Mouse (Mus musculus) kidney, embryonic 15.5 days (tissue): Measurements from ENCODE around the gene Asah2. TPM values are rescaled to one million over a fixed set of nuclear protein-coding genes. Genes with fewer than 3 reads are reported as not detected.

Experiments used
- ATAC-seq: fragments of 200-750 bp; cut with Nextera tagmentation; replicated peaks from 2 replicates; pipeline ENCODE4 v1.8.0; 2017; ENCODE audit warnings: moderate TSS enrichment; ENCODE audit not compliant: low FRiP score
- H3K27ac ChIP-seq: fragments of 300-500 bp; sonication (generic); 2 replicates; pipeline ENCODE4 v1.5.1; 2015; ENCODE audit warnings: mild to moderate bottlenecking, inconsistent platforms
- H3K27me3 ChIP-seq: fragments of 300-500 bp; sonication (generic); 2 replicates; pipeline ENCODE4 v1.6.1; 2015; ENCODE audit warnings: inconsistent platforms
- H3K36me3 ChIP-seq: fragments of 300-500 bp; sonication (generic); 2 replicates; pipeline ENCODE4 v1.6.1; 2015; ENCODE audit warnings: inconsistent platforms
- H3K4me1 ChIP-seq: fragments of 300-500 bp; sonication (generic); 2 replicates; pipeline ENCODE4 v1.6.1; 2015; ENCODE audit warnings: inconsistent platforms
- H3K4me2 ChIP-seq: fragments of 300-500 bp; sonication (generic); 2 replicates; pipeline ENCODE4 v1.6.1; 2015; ENCODE audit warnings: moderate library complexity, mild to moderate bottlenecking, inconsistent platforms
- H3K4me3 ChIP-seq: fragments of 300-500 bp; sonication (generic); replicated peaks from 2 replicates; pipeline ENCODE4 v1.5.1; 2015; ENCODE audit warnings: mild to moderate bottlenecking, inconsistent platforms
- H3K9ac ChIP-seq: fragments of 300-500 bp; sonication (generic); 2 replicates; pipeline ENCODE4 v1.6.1; 2015; ENCODE audit warnings: mild to moderate bottlenecking, inconsistent platforms
- H3K9me3 ChIP-seq: fragments of 300-500 bp; sonication (generic); replicated peaks from 2 replicates; pipeline ENCODE4 v1.6.1; 2016; ENCODE audit warnings: inconsistent platforms
- WGBS: fragments of 180-500 bp; shearing (Covaris S2); methylation state at CpG from one replicate; pipeline ENCODE4 v1.1.7; 2015; ENCODE audit warnings: mixed read lengths; 5-methylcytosine and 5-hydroxymethylcytosine counted together
- polyA plus RNA-seq: library from polyadenylated mRNA; unstranded; fragments of >200 nt; fragmentation: Nextera tagmentation; extraction: Ambion mirVana; gene quantifications from 2 replicates; pipeline ENCODE4 v1.2.1, GENCODE M21; 2015

The Asah2 gene
- polyA plus RNA-seq, 1 experiment from 2014 or later = 1.9 TPM

DNA sequence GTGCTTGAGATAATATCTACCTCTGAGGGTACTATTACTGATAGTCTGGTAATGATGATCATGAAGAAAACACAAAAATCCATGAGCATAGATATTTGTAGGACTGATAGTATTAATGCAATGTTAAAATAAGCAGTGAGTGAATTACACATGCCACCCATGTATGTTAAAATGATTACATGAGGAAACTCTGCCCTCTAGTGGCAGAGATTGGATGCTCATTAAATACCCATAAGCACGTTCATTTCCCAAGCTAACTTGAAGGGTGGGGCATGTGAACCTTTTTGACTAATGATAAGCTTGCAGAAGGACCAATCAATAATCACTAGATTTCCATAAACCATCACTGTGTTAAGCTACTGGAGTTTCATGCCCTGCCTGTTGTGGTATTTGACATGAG, 77.6 kb downstream of the Asah2 start:
- H3K9ac ChIP-seq = no peak overlapping the region
- H3K4me3 ChIP-seq = no peak overlapping the region
- H3K4me1 ChIP-seq = no peaks in the 10 kb centered on the region
- H3K4me2 ChIP-seq = no peak overlapping the region
- no peaks in the 10 kb centered on the region for H3K27me3 ChIP-seq
- ATAC-seq = no peak
- no peaks in the 10 kb centered on the region for H3K9me3 ChIP-seq
- 3% methylated on average over 1 of the region's 1 CpGs for WGBS
- H3K27ac ChIP-seq = no peak overlapping the region
- no peaks in the 10 kb centered on the region for H3K36me3 ChIP-seq

GRCm38 (mm10) chr19:32025443-32025842, 82.6 kb downstream of the Asah2 start:
- H3K27ac ChIP-seq = no peak overlapping the region
- no peak overlapping the region for H3K9ac ChIP-seq
- no peaks in the 10 kb centered on the region for H3K4me1 ChIP-seq
- no peaks in the 10 kb centered on the region for H3K36me3 ChIP-seq
- H3K4me2 ChIP-seq = no peak overlapping the region
- ATAC-seq = no peak
- H3K27me3 ChIP-seq = no peaks in the 10 kb centered on the region
- WGBS = 88% methylated on average over 3 of the region's 3 CpGs
- no peak overlapping the region for H3K4me3 ChIP-seq
- H3K9me3 ChIP-seq = no peaks in the 10 kb centered on the region

DNA sequence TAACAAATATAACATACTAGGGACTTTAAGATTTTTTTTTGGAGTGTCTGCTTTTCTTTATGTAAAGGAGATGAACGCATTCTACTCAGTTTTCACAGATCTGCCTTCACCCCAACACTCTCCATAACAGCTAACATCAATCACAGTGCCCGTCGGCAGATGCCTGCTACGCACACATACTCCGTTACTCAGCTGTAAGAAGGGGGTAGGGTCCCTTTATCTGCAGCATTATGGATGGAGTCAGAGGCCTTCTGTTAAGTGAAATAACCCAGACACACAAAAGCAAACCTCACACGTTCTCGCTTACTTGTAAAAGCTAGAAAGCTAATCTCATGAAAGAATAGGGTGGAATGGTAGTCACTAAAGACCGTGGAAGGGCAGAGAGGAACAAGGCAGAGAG, 88.3 kb downstream of the Asah2 start:
- no peak overlapping the region for H3K27ac ChIP-seq
- no peak for ATAC-seq
- no peak overlapping the region for H3K9ac ChIP-seq
- H3K27me3 ChIP-seq = no peaks in the 10 kb centered on the region
- H3K4me1 ChIP-seq = peaks cover 3% of the 10 kb centered on the region; the same call in 1 of the 2 replicates
- no peaks in the 10 kb centered on the region for H3K9me3 ChIP-seq
- 52% methylated on average over 8 of the region's 8 CpGs for WGBS
- no peak overlapping the region for H3K4me3 ChIP-seq
- no peak overlapping the region for H3K4me2 ChIP-seq
- no peaks in the 10 kb centered on the region for H3K36me3 ChIP-seq

DNA sequence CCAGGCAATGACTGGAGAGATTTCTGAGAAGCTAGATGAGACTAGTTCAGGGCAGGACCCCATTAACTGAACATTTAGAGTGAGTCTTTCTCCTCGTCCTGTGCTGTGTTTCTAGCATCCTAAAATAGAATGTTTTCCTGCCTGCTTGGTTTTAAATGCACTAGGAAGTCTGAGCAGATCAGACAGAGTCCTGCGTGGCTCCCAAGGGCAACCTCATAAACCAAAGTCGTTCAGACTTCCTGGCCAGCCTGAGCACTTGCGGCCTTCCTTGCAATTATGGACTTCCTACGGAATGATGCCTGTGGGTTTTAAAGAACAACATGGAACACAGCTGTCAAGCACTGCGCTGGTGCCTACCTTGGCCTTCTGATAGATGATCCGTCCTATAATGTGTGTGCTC, 89.4 kb downstream of the Asah2 start:
- Histone ChIP-seq H3K4me1 (peaks cover 3% of the 10 kb centered on the region; the same call in 1 of the 2 replicates), H3K4me3 (no peak overlapping the region), H3K9me3 (no peaks in the 10 kb centered on the region), H3K4me2 (no peak overlapping the region), H3K9ac (no peak overlapping the region), H3K36me3 (no peaks in the 10 kb centered on the region), H3K27ac (0 out of 2 replicates have a peak overlapping the region, but pooled peaks have one; percentile 15), H3K27me3 (no peaks in the 10 kb centered on the region)
- 26% methylated on average over 7 of the region's 7 CpGs for WGBS
- ATAC-seq = no peak

DNA sequence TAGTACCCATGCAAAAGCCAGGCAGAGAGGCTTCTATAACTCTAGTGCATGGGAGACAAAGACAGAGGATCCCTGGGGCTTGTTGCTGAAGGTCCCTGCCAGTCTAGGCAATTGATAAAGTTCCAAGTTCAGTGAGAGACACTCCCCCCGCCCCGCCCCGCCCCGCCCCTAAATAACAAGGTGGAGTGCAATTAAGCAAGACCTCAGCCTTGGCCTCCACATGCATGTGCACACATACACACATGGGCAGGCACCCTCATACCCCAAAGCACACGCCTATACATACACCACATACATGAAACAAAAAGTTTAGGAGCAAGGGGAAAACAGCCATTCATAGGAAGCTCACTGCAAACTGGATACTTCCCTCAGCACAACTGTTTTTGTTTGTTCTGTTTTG, 90.0 kb downstream of the Asah2 start:
- Histone ChIP-seq H3K4me2 (no peak overlapping the region), H3K27me3 (no peaks in the 10 kb centered on the region), H3K9me3 (no peaks in the 10 kb centered on the region), H3K4me1 (peaks cover 3% of the 10 kb centered on the region; the same call in 1 of the 2 replicates), H3K36me3 (no peaks in the 10 kb centered on the region), H3K9ac (no peak overlapping the region), H3K4me3 (no peak overlapping the region), H3K27ac (0 out of 2 replicates have a peak overlapping the region, but pooled peaks have one; percentile 15)
- no peak for ATAC-seq
- 90% methylated on average over 5 of the region's 5 CpGs for WGBS

DNA sequence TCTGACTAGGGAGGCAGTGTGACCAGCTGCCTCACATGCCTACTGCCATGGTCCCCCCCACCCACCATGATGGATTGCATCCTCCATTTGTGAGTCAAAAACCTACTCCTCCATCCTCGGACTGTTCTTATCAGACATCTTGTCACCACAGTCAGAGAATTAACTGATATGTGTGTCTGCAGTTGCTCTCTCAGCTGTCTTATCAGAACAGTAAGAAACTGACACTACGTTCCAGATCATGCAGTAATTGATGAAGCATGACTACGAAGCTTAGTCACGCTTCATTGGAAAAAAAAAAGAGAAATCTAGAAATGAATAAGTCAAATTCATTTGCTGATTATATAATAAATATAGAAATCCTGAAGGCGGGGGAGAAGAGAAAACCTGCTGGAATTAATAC, 105.4 kb downstream of the Asah2 start:
- H3K9me3 ChIP-seq = no peaks in the 10 kb centered on the region
- H3K27me3 ChIP-seq = no peaks in the 10 kb centered on the region
- 63% methylated on average over 5 of the region's 5 CpGs for WGBS
- no peak overlapping the region for H3K27ac ChIP-seq
- H3K36me3 ChIP-seq = 0 out of 2 replicates have a peak, but pooled peaks cover 6% of the 10 kb centered on the region
- no peaks in the 10 kb centered on the region for H3K4me1 ChIP-seq
- no peak overlapping the region for H3K4me3 ChIP-seq
- H3K9ac ChIP-seq = no peak overlapping the region
- no peak overlapping the region for H3K4me2 ChIP-seq
- ATAC-seq = no peak

GRCm38 (mm10) chr19:31996916-31997315, 111.1 kb downstream of the Asah2 start:
- WGBS = 92% methylated on average over 3 of the region's 3 CpGs
- ATAC-seq = no peak
- Histone ChIP-seq H3K27ac (no peak overlapping the region), H3K9me3 (no peaks in the 10 kb centered on the region), H3K4me2 (no peak overlapping the region), H3K4me1 (no peaks in the 10 kb centered on the region), H3K36me3 (no peaks in the 10 kb centered on the region), H3K9ac (no peak overlapping the region), H3K4me3 (no peak overlapping the region), H3K27me3 (no peaks in the 10 kb centered on the region)

DNA sequence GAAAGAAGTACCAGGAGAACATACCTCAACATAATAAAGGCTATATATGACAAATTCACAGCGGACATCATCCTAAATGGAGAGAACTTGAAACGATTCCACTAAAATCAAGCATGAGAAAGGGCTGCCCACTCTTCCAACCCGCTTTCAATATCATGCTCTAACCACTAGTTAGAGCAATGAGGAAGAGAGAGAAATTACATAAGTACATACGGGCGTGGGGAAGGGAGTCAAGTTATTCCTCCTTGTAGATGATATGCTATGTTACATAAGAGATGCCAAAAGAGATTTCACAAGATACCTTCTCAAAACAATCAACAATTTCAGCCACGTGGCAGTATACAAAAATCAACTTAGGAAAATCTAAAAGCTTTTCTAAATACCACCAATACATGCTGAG, 117.0 kb downstream of the Asah2 start:
- Histone ChIP-seq H3K9ac (no peak overlapping the region), H3K4me1 (no peaks in the 10 kb centered on the region), H3K4me3 (no peak overlapping the region), H3K36me3 (no peaks in the 10 kb centered on the region), H3K9me3 (no peaks in the 10 kb centered on the region), H3K4me2 (no peak overlapping the region), H3K27ac (no peak overlapping the region), H3K27me3 (no peaks in the 10 kb centered on the region)
- 93% methylated on average over 6 of the region's 6 CpGs for WGBS
- no peak for ATAC-seq

GRCm38 (mm10) chr19:31975882-31976281, 132.1 kb downstream of the Asah2 start:
- Histone ChIP-seq H3K27ac (no peak overlapping the region), H3K4me1 (0 out of 2 replicates have a peak, but pooled peaks cover 2% of the 10 kb centered on the region), H3K27me3 (no peaks in the 10 kb centered on the region; the same call in 1 of the 2 replicates), H3K4me3 (no peak overlapping the region), H3K4me2 (no peak overlapping the region), H3K9ac (no peak overlapping the region), H3K36me3 (no peaks in the 10 kb centered on the region), H3K9me3 (no peaks in the 10 kb centered on the region)
- 64% methylated on average over 2 of the region's 2 CpGs for WGBS
- ATAC-seq = peak; percentile 82

DNA sequence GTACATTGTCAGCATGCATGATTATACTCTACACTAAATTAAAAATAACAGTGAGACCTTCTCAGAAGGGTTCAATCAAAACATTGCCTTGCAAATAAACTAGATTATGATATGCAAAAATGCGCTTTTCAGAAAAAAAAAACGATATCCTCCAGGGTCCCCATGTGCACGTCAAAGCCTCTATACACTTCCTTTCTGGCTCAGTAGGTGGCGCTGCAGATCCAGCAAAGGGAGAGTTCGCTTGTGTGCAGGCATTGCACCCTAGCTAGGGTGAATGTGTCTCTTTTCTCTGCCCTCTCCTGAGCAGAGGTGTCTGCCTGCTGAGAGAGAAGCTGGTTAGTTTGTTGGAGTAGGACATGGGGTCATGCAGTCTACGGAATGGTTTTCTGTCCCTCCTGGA, 136.0 kb downstream of the Asah2 start:
- H3K4me3 ChIP-seq = no peak overlapping the region
- H3K27me3 ChIP-seq = no peaks in the 10 kb centered on the region; the same call in 1 of the 2 replicates
- 0 out of 2 replicates have a peak, but pooled peaks cover 2% of the 10 kb centered on the region for H3K4me1 ChIP-seq
- H3K9ac ChIP-seq = no peak overlapping the region
- 11% methylated on average over 6 of the region's 6 CpGs for WGBS
- H3K27ac ChIP-seq = no peak overlapping the region
- peak; percentile 71 for ATAC-seq
- H3K4me2 ChIP-seq = no peak overlapping the region
- no peaks in the 10 kb centered on the region for H3K9me3 ChIP-seq
- no peaks in the 10 kb centered on the region for H3K36me3 ChIP-seq

- WGBS = 55% methylated on average over 3 of the region's 3 CpGs
- no peaks in the 10 kb centered on the region; the same call in 1 of the 2 replicates for H3K27me3 ChIP-seq
- no peak overlapping the region for H3K9ac ChIP-seq
- H3K9me3 ChIP-seq = no peaks in the 10 kb centered on the region
- H3K27ac ChIP-seq = no peak overlapping the region
- no peak overlapping the region for H3K4me3 ChIP-seq
- no peak overlapping the region for H3K4me2 ChIP-seq
- 0 out of 2 replicates have a peak, but pooled peaks cover 2% of the 10 kb centered on the region for H3K4me1 ChIP-seq
- ATAC-seq = no peak
- H3K36me3 ChIP-seq = no peaks in the 10 kb centered on the region
Observed at GRCm38 (mm10) chr19:31971405-31971804, 136.6 kb downstream of the Asah2 start.

DNA sequence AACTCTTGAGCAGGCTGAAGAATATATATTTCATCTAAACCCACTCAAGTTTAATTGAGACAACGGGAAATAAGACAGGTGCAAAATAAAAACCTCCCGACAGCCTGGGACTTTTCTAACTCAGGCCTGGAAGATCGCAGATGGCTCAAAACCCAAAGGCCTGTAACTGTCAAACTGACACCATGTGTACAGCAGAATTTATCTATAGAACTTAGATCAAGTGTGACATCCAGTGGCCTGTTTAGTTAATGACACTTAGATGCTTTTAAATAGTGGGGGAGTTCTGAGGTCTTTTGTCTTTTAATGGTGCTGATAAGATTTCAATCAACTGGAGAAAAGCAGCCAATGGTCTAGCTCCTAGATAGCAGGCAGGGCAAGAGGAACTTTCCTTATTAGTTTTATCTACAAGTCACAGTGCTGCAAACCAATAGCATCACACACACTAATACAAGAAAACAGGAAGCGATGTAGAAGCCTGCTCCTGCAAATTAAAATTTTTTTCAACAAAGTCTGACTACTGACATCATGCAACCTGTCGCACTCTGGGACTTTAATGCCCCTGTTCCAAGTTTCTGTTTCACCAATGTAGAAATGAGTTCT, 140.0 kb downstream of the Asah2 start:
- Histone ChIP-seq H3K27ac (no peak overlapping the region), H3K4me3 (no peak overlapping the region), H3K27me3 (no peaks in the 10 kb centered on the region; the same call in 1 of the 2 replicates), H3K9me3 (no peaks in the 10 kb centered on the region), H3K9ac (no peak overlapping the region), H3K36me3 (no peaks in the 10 kb centered on the region), H3K4me1 (no peaks in the 10 kb centered on the region), H3K4me2 (no peak overlapping the region)
- ATAC-seq = no peak
- 62% methylated on average over 5 of the region's 5 CpGs for WGBS

DNA sequence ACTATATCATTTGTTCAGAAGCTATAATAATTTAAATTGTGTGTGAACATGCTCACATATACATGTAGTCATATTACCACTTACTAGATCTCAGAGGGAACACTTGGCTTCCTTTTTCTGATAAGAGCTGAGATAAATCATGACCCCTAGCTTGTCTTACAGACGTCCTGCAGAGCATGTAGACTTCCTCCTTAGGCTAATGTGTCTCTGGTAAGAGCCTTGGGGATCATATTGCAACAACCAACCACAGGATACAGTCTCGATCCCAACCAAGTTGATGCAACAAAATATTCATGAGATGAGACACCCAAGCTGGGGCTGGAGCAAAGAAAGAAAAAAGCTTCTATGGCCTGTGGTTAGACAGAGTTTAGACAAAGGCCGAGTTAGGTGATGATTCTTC, 144.9 kb downstream of the Asah2 start:
- H3K4me1 ChIP-seq = no peaks in the 10 kb centered on the region
- no peak for ATAC-seq
- H3K27me3 ChIP-seq = no peaks in the 10 kb centered on the region
- H3K4me2 ChIP-seq = no peak overlapping the region
- no peak overlapping the region for H3K27ac ChIP-seq
- no peak overlapping the region for H3K9ac ChIP-seq
- no peaks in the 10 kb centered on the region for H3K36me3 ChIP-seq
- H3K4me3 ChIP-seq = no peak overlapping the region
- no peaks in the 10 kb centered on the region for H3K9me3 ChIP-seq
- 29% methylated on average over 3 of the region's 3 CpGs for WGBS
